Mouse (Mus musculus): Measurements from ENCODE around the gene Hsd17b2. TPM values are rescaled to one million over a fixed set of nuclear protein-coding genes. Genes with fewer than 3 reads are reported as not detected.
A peak's percentile ranks its signal among the peaks of the same experiment; 100 is the strongest.

Gene Hsd17b2
- polyA plus RNA-seq, 1 experiment = 1.1 TPM

- WGBS = 28% methylated on average over 5 of the region's 5 CpGs
- H3K4me1 ChIP-seq (ENCODE audit: control insufficient read depth, insufficient read depth, low read length) = peaks cover 1% of the 10 kb centered on the region; the same call in 1 of the 2 replicates
- no peak overlapping the region for H3K27ac ChIP-seq (ENCODE audit: control insufficient read depth, insufficient read depth, low read depth, low read length, poor library complexity)
- H3K4me3 ChIP-seq (replicated peaks; ENCODE audit: control insufficient read depth, low read depth, low read length) = no peak overlapping the region
- TF ChIP-seq CTCF (IDR thresholded peaks at IDR 0.05; ENCODE audit: control insufficient read depth, insufficient read depth, low read length) (peak; percentile 61), POLR2A (IDR thresholded peaks at IDR 0.05; ENCODE audit: borderline replicate concordance, control insufficient read depth, low read depth, low read length) (no peak)
Observed at GRCm38 (mm10) chr8:117697248-117697647, 4.5 kb upstream of the Hsd17b2 start.

GRCm38 (mm10) chr8:117700699-117701098, 1.0 kb upstream of the Hsd17b2 start:
- Histone ChIP-seq H3K4me3 (replicated peaks; ENCODE audit: control insufficient read depth, low read depth, low read length) (no peak overlapping the region), H3K4me1 (ENCODE audit: control insufficient read depth, insufficient read depth, low read length) (peaks cover 1% of the 10 kb centered on the region; the same call in 1 of the 2 replicates), H3K27ac (ENCODE audit: control insufficient read depth, insufficient read depth, low read depth, low read length, poor library complexity) (no peak overlapping the region)
- 30% methylated on average over 8 of the region's 8 CpGs for WGBS
- TF ChIP-seq POLR2A (IDR thresholded peaks at IDR 0.05; ENCODE audit: borderline replicate concordance, control insufficient read depth, low read depth, low read length) (no peak), CTCF (IDR thresholded peaks at IDR 0.05; ENCODE audit: control insufficient read depth, insufficient read depth, low read length) (no peak)

- WGBS = 82% methylated on average over 8 of the region's 8 CpGs
- peaks cover 1% of the 10 kb centered on the region; the same call in 1 of the 2 replicates for H3K4me1 ChIP-seq (ENCODE audit: control insufficient read depth, insufficient read depth, low read length)
- no peak overlapping the region for H3K4me3 ChIP-seq (replicated peaks; ENCODE audit: control insufficient read depth, low read depth, low read length)
- H3K27ac ChIP-seq (ENCODE audit: control insufficient read depth, insufficient read depth, low read depth, low read length, poor library complexity) = no peak overlapping the region
- TF ChIP-seq CTCF (IDR thresholded peaks at IDR 0.05; ENCODE audit: control insufficient read depth, insufficient read depth, low read length) = no peak
- TF ChIP-seq POLR2A (IDR thresholded peaks at IDR 0.05; ENCODE audit: borderline replicate concordance, control insufficient read depth, low read depth, low read length) = no peak
Observed at GRCm38 (mm10) chr8:117701246-117701645, 458 bp upstream of the Hsd17b2 start.

- Histone ChIP-seq H3K4me3 (replicated peaks; ENCODE audit: control insufficient read depth, low read depth, low read length) (no peak overlapping the region), H3K27ac (ENCODE audit: control insufficient read depth, insufficient read depth, low read depth, low read length, poor library complexity) (no peak overlapping the region), H3K4me1 (ENCODE audit: control insufficient read depth, insufficient read depth, low read length) (peaks cover 1% of the 10 kb centered on the region; the same call in 1 of the 2 replicates)
- TF ChIP-seq POLR2A (IDR thresholded peaks at IDR 0.05; ENCODE audit: borderline replicate concordance, control insufficient read depth, low read depth, low read length) = no peak
- WGBS = 78% methylated on average over 10 of the region's 10 CpGs
Observed at GRCm38 (mm10) chr8:117702701-117703100, 997 bp downstream of the Hsd17b2 start.

- TF ChIP-seq POLR2A (IDR thresholded peaks at IDR 0.05; ENCODE audit: borderline replicate concordance, control insufficient read depth, low read depth, low read length) = no peak
- no peak for TF ChIP-seq CTCF (IDR thresholded peaks at IDR 0.05; ENCODE audit: control insufficient read depth, insufficient read depth, low read length)
- Histone ChIP-seq H3K4me1 (ENCODE audit: control insufficient read depth, insufficient read depth, low read length) (peaks cover 1% of the 10 kb centered on the region; the same call in 1 of the 2 replicates), H3K27ac (ENCODE audit: control insufficient read depth, insufficient read depth, low read depth, low read length, poor library complexity) (no peak overlapping the region), H3K4me3 (replicated peaks; ENCODE audit: control insufficient read depth, low read depth, low read length) (no peak overlapping the region)
- whole genome bisulfite sequencing = 65% methylated on average over 4 of the region's 4 CpGs
Observed at GRCm38 (mm10) chr8:117706141-117706540, 4.4 kb downstream of the Hsd17b2 start.

GRCm38 (mm10) chr8:117712226-117712625, 10.5 kb downstream of the Hsd17b2 start:
- Histone ChIP-seq H3K4me1 (ENCODE audit: control insufficient read depth, insufficient read depth, low read length) (no peaks in the 10 kb centered on the region), H3K27ac (ENCODE audit: control insufficient read depth, insufficient read depth, low read depth, low read length, poor library complexity) (no peak overlapping the region), H3K4me3 (replicated peaks; ENCODE audit: control insufficient read depth, low read depth, low read length) (no peak overlapping the region)
- WGBS = 65% methylated on average over 5 of the region's 5 CpGs
- TF ChIP-seq POLR2A (IDR thresholded peaks at IDR 0.05; ENCODE audit: borderline replicate concordance, control insufficient read depth, low read depth, low read length) (no peak), CTCF (IDR thresholded peaks at IDR 0.05; ENCODE audit: control insufficient read depth, insufficient read depth, low read length) (no peak)

- H3K4me1 ChIP-seq (ENCODE audit: control insufficient read depth, insufficient read depth, low read length) = no peaks in the 10 kb centered on the region
- no peak overlapping the region for H3K4me3 ChIP-seq (replicated peaks; ENCODE audit: control insufficient read depth, low read depth, low read length)
- no peak for TF ChIP-seq CTCF (IDR thresholded peaks at IDR 0.05; ENCODE audit: control insufficient read depth, insufficient read depth, low read length)
- TF ChIP-seq POLR2A (IDR thresholded peaks at IDR 0.05; ENCODE audit: borderline replicate concordance, control insufficient read depth, low read depth, low read length) = no peak
- no peak overlapping the region for H3K27ac ChIP-seq (ENCODE audit: control insufficient read depth, insufficient read depth, low read depth, low read length, poor library complexity)
- WGBS = 71% methylated on average over 5 of the region's 5 CpGs
Observed at GRCm38 (mm10) chr8:117714604-117715003, 12.9 kb downstream of the Hsd17b2 start.

- WGBS = 61% methylated on average over 5 of the region's 5 CpGs
- TF ChIP-seq CTCF (IDR thresholded peaks at IDR 0.05; ENCODE audit: control insufficient read depth, insufficient read depth, low read length) (no peak), POLR2A (IDR thresholded peaks at IDR 0.05; ENCODE audit: borderline replicate concordance, control insufficient read depth, low read depth, low read length) (no peak)
- no peaks in the 10 kb centered on the region for H3K4me1 ChIP-seq (ENCODE audit: control insufficient read depth, insufficient read depth, low read length)
- no peak overlapping the region for H3K4me3 ChIP-seq (replicated peaks; ENCODE audit: control insufficient read depth, low read depth, low read length)
- H3K27ac ChIP-seq (ENCODE audit: control insufficient read depth, insufficient read depth, low read depth, low read length, poor library complexity) = no peak overlapping the region
Observed at GRCm38 (mm10) chr8:117715896-117716295, 14.2 kb downstream of the Hsd17b2 start.

Measured in bone marrow, adult 2 months (tissue).